Mouse (Mus musculus): ENCODE measurements around the gene Tmem266. TPM values are rescaled to one million over a fixed set of nuclear protein-coding genes. Genes with fewer than 3 reads are reported as not detected.

Gene Tmem266
- polyA plus RNA-seq, 1 experiment: 0.95 TPM

- Histone ChIP-seq H3K4me1 (ENCODE audit: control insufficient read depth, insufficient read depth, insufficient read length, low read length) (peaks cover 3% of the 10 kb centered on the region; the same call in 1 of the 2 replicates), H3K36me3 (ENCODE audit: control insufficient read depth, insufficient read depth, low read length) (no peaks in the 10 kb centered on the region), H3K27me3 (ENCODE audit: control insufficient read depth, insufficient read depth, low read length) (no peaks in the 10 kb centered on the region), H3K27ac (ENCODE audit: insufficient read depth, low read depth, low read length) (no peak overlapping the region), H3K4me3 (ENCODE audit: low read depth, low read length) (no peak overlapping the region)
- 80% methylated on average over 6 of the region's 6 CpGs for whole genome bisulfite sequencing
- TF ChIP-seq POLR2A (IDR thresholded peaks at IDR 0.05; ENCODE audit: low read depth, low read length) (no peak), CTCF (IDR thresholded peaks at IDR 0.05; ENCODE audit: extremely low read depth, insufficient read length, insufficient replicate concordance, low read depth, low read length) (no peak)
Observed at GRCm38 (mm10) chr9:55329401-55329800, 2.7 kb downstream of the Tmem266 start.

- WGBS: 26% methylated on average over 5 of the region's 5 CpGs
- Histone ChIP-seq H3K36me3 (ENCODE audit: control insufficient read depth, insufficient read depth, low read length) (no peaks in the 10 kb centered on the region), H3K4me1 (ENCODE audit: control insufficient read depth, insufficient read depth, insufficient read length, low read length) (peaks cover 3% of the 10 kb centered on the region; the same call in 1 of the 2 replicates), H3K4me3 (ENCODE audit: low read depth, low read length) (no peak overlapping the region), H3K27ac (ENCODE audit: insufficient read depth, low read depth, low read length) (no peak overlapping the region), H3K27me3 (ENCODE audit: control insufficient read depth, insufficient read depth, low read length) (no peaks in the 10 kb centered on the region)
- no peak for TF ChIP-seq CTCF (IDR thresholded peaks at IDR 0.05; ENCODE audit: extremely low read depth, insufficient read length, insufficient replicate concordance, low read depth, low read length)
- TF ChIP-seq POLR2A (IDR thresholded peaks at IDR 0.05; ENCODE audit: low read depth, low read length): no peak
Observed at GRCm38 (mm10) chr9:55332476-55332875, 5.8 kb downstream of the Tmem266 start.

GRCm38 (mm10) chr9:55332949-55333348 lies 6.2 kb downstream of the Tmem266 start:
- WGBS: 22% methylated on average over 7 of the region's 7 CpGs
- H3K27me3 ChIP-seq (ENCODE audit: control insufficient read depth, insufficient read depth, low read length): no peaks in the 10 kb centered on the region
- no peak overlapping the region for H3K4me3 ChIP-seq (ENCODE audit: low read depth, low read length)
- TF ChIP-seq CTCF (IDR thresholded peaks at IDR 0.05; ENCODE audit: extremely low read depth, insufficient read length, insufficient replicate concordance, low read depth, low read length): no peak
- no peak for TF ChIP-seq POLR2A (IDR thresholded peaks at IDR 0.05; ENCODE audit: low read depth, low read length)
- no peak overlapping the region for H3K27ac ChIP-seq (ENCODE audit: insufficient read depth, low read depth, low read length)
- H3K36me3 ChIP-seq (ENCODE audit: control insufficient read depth, insufficient read depth, low read length): no peaks in the 10 kb centered on the region
- H3K4me1 ChIP-seq (ENCODE audit: control insufficient read depth, insufficient read depth, insufficient read length, low read length): peaks cover 3% of the 10 kb centered on the region; the same call in 1 of the 2 replicates

GRCm38 (mm10) chr9:55344165-55344564 lies 17.5 kb downstream of the Tmem266 start:
- no peaks in the 10 kb centered on the region for H3K27me3 ChIP-seq (ENCODE audit: control insufficient read depth, insufficient read depth, low read length)
- no peaks in the 10 kb centered on the region for H3K36me3 ChIP-seq (ENCODE audit: control insufficient read depth, insufficient read depth, low read length)
- H3K27ac ChIP-seq (ENCODE audit: insufficient read depth, low read depth, low read length): no peak overlapping the region
- no peak overlapping the region for H3K4me3 ChIP-seq (ENCODE audit: low read depth, low read length)
- H3K4me1 ChIP-seq (ENCODE audit: control insufficient read depth, insufficient read depth, insufficient read length, low read length): no peaks in the 10 kb centered on the region
- TF ChIP-seq POLR2A (IDR thresholded peaks at IDR 0.05; ENCODE audit: low read depth, low read length) (no peak), CTCF (IDR thresholded peaks at IDR 0.05; ENCODE audit: extremely low read depth, insufficient read length, insufficient replicate concordance, low read depth, low read length) (no peak)
- 71% methylated on average over 7 of the region's 7 CpGs for WGBS

- 91% methylated on average over 7 of the region's 7 CpGs for WGBS
- Histone ChIP-seq H3K27me3 (ENCODE audit: control insufficient read depth, insufficient read depth, low read length) (no peaks in the 10 kb centered on the region), H3K4me3 (ENCODE audit: low read depth, low read length) (no peak overlapping the region), H3K36me3 (ENCODE audit: control insufficient read depth, insufficient read depth, low read length) (no peaks in the 10 kb centered on the region), H3K4me1 (ENCODE audit: control insufficient read depth, insufficient read depth, insufficient read length, low read length) (no peaks in the 10 kb centered on the region), H3K27ac (ENCODE audit: insufficient read depth, low read depth, low read length) (no peak overlapping the region)
- TF ChIP-seq CTCF (IDR thresholded peaks at IDR 0.05; ENCODE audit: extremely low read depth, insufficient read length, insufficient replicate concordance, low read depth, low read length) (no peak), POLR2A (IDR thresholded peaks at IDR 0.05; ENCODE audit: low read depth, low read length) (no peak)
Observed at GRCm38 (mm10) chr9:55345332-55345731, 18.6 kb downstream of the Tmem266 start.

- H3K4me3 ChIP-seq (ENCODE audit: low read depth, low read length): no peak overlapping the region
- 85% methylated on average over 3 of the region's 3 CpGs for WGBS
- H3K27me3 ChIP-seq (ENCODE audit: control insufficient read depth, insufficient read depth, low read length): no peaks in the 10 kb centered on the region
- TF ChIP-seq CTCF (IDR thresholded peaks at IDR 0.05; ENCODE audit: extremely low read depth, insufficient read length, insufficient replicate concordance, low read depth, low read length): no peak
- TF ChIP-seq POLR2A (IDR thresholded peaks at IDR 0.05; ENCODE audit: low read depth, low read length): no peak
- H3K27ac ChIP-seq (ENCODE audit: insufficient read depth, low read depth, low read length): no peak overlapping the region
- no peaks in the 10 kb centered on the region for H3K36me3 ChIP-seq (ENCODE audit: control insufficient read depth, insufficient read depth, low read length)
- H3K4me1 ChIP-seq (ENCODE audit: control insufficient read depth, insufficient read depth, insufficient read length, low read length): no peaks in the 10 kb centered on the region
Observed at GRCm38 (mm10) chr9:55348664-55349063, 22.0 kb downstream of the Tmem266 start.

GRCm38 (mm10) chr9:55354686-55355085 lies 28.0 kb downstream of the Tmem266 start:
- H3K36me3 ChIP-seq (ENCODE audit: control insufficient read depth, insufficient read depth, low read length): no peaks in the 10 kb centered on the region
- H3K27ac ChIP-seq (ENCODE audit: insufficient read depth, low read depth, low read length): no peak overlapping the region
- no peak overlapping the region for H3K4me3 ChIP-seq (ENCODE audit: low read depth, low read length)
- WGBS: 58% methylated on average over 3 of the region's 3 CpGs
- H3K4me1 ChIP-seq (ENCODE audit: control insufficient read depth, insufficient read depth, insufficient read length, low read length): no peaks in the 10 kb centered on the region
- H3K27me3 ChIP-seq (ENCODE audit: control insufficient read depth, insufficient read depth, low read length): no peaks in the 10 kb centered on the region
- TF ChIP-seq POLR2A (IDR thresholded peaks at IDR 0.05; ENCODE audit: low read depth, low read length): no peak
- TF ChIP-seq CTCF (IDR thresholded peaks at IDR 0.05; ENCODE audit: extremely low read depth, insufficient read length, insufficient replicate concordance, low read depth, low read length): no peak
